Mouse (Mus musculus) lung, adult 18-20 months (tissue): Measurements from ENCODE around the gene Sulf2.

Experiments used
- DNase-seq, 2 experiments: peaks; one replicate each; pipeline ENCODE4 v3.0.0; 2022; ENCODE audit warnings: mixed read lengths in 2 of 2

Gene Sulf2

DNA sequence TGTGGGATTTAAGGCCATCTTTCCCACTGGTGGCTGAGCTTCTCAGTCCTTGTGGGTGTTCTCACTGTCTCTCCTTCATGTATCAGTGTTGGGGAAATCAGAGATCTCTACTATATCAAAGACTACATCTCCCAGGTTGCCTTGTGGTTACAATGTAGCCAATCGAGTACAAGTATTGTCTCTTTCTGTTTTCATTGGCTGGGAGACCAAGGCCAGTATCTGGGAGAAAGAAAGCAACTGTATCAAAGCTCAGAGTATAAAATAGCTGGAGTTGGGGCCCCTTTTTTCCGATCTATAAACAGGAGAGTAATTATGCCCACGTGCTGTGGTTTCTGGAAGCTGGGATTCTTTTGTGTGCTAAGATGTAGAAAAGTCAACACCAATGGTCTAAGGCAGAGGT is 19.7 kb upstream of the Sulf2 start:
- no peak for DNase-seq

DNA sequence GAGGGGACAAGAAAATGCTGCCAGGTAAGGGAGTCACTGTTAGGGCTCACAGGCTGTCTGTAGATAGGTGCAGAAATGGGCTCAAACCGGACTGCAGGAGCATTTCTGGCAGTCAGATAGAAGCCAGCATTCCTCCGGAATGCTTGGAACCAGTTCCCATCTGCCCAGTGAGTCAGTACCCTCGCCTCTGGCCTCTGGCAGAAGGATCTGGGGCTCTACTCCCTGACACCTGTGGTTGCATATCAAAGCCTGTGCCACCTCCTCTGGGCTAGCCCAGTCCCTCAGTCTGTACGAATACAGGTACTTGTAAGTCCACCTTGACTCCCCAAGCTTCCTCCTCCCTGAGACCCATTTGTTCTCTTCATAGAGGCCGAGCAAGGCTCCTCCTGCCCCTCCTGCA is 17.7 kb upstream of the Sulf2 start:
- no peak for DNase-seq

DNA sequence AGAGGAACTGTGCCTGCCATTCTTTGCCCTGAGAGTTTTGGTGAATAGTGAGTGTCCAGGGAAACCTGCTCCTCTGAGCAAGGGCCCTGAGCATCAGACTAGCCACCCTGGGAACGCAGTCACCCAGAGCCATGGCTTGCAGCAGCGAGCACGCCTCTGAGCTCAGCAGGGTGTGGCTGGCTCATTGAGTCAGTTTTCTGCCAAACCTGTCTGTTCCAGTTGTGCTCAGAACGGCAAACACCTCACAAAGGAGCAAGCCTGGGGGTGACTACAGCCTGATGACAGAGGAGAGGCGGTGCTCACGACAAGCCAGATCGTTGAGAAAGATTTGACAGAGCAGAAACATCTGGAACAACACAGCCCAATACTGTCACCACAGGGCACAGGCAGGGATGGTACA is 14.7 kb upstream of the Sulf2 start:
- DNase-seq, result peak; percentile 42 to 68

DNA sequence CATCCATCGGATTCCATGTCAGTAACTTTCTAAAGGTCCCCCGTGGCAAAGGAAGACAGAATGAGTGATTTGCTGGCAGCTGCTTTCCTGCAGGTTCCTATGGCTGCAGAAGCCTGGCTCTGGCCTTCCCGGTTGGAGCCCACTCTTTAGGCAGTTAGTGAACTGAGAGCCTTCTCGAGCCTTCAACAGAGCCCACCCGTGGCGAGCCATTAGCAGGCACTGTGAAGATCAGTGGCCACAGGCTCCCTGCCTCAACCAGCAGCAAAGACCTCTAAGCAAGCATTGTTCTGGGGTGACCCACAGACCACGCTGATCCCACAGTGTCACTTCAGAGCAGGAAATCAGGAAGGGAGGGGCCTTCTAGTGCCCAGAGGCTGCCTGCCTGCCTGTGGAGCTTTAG is 13.4 kb upstream of the Sulf2 start:
- DNase-seq, result no peak

DNA sequence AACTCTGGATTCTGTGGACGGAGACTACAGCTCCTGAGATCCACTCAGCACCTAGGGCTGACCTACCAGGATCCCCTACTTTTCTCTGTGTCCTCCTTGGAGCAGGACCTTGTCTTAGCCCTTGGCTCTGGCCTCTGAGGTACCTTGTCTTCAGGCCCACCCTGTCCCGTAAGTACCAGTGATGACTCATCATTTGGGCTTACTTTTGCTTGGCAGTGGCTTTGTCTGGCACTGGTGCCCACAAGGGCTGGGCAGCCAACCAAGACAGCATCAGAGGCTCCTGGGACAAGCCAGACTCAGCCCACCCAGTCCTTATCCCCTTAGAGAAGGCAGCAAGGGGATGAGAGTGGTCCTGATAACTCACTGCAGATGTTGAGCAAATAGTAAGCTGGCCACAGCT is 11.9 kb upstream of the Sulf2 start:
- no peak for DNase-seq

DNA sequence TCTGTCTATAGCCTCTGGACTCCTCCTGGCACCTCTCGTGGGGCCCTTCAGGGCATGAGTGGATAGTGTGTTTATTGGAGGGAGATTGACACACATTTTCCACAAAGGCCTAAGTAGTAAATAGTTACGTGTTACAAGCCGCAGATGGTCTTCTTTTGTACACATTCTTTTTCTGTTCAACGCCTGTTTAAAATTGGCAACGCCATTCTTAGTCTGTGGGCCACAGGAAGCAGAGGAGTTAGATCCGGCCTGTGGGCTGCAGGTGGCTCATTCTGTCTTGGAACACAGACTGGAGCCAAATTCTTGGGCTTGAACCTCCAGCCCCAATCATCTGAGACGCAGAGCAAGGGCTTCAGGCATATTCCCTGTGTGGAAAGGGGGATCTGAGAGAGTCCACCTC is 9.9 kb upstream of the Sulf2 start:
- DNase-seq, result no peak

DNA sequence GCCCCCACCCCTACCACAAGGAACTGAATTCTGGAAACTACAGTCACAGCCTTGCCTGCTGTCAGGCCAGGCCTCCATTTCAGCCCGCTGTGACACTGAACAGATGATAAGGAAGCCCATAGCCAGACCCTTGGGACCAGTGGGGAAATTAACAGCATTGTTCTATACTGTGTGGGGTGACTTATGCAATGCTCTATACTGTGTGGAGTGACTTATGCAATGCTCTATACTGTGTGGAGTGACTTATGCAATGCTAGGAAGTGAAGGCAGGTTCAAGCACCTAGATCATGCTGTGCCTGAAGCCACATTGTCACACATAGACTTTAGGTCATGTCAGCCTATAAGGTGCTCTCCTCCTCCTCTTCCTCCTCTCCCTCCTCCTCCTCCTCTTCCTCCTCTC is 9.1 kb upstream of the Sulf2 start:
- DNase-seq, result no peak

DNA sequence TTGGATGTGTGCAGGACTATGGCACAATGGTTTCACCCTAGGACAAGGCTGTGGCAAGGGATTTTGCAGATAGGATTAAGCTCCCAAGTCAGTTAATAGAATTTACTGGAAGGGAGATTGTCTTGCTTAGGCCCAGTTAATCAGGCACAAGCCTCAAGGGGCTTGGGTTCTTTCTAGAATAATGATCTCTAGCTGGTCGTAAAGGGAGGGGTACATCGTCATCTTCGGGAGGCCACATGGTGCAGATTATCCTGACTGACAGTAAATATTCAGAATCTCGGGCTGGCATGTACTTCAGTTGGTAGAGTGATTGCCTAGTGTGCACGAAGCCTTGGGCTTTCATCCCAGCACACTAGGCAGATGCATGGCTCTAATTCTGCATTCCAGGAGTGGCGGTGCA is 8.5 kb upstream of the Sulf2 start:
- DNase-seq, result no peak

DNA sequence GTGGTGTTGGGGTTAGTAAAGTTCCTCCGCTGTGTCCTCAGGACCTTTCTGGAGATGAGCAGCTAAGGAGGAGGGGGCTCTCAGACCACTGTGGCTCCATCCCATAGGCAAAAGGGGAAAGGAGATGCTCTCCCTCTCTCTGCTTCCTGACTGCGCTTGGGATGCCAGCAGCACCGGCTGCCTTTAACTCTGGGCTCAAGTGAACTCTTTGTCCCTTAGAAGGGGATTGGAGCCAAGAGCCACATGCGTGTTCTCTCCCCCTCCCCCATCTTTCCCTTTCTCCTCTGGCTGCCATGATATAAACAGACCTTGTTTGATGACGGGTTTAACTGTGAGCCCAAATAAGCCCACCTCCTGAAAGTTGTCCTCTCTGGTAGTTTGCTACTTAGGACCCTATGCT is 7.8 kb upstream of the Sulf2 start:
- DNase-seq, result no peak

DNA sequence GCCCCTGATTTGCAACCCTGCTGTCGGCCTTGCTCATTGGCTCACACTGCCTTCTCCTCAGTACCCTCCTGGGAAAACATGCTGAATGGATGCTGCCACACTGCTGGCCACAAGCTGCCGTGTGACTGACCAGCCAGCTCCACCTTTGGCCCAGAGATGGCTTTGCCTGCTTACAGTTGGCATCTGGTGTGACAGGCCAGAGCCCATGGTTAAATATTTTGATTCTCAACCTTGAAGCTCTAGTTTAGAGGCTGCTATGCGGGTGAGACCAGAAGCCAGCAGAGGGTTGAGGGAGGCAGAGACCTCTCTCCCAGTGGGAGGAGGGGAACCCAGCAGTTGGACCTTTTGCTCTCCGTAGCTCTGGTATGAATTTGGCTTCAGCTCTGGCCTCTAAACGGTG is 6.7 kb upstream of the Sulf2 start:
- no peak for DNase-seq

DNA sequence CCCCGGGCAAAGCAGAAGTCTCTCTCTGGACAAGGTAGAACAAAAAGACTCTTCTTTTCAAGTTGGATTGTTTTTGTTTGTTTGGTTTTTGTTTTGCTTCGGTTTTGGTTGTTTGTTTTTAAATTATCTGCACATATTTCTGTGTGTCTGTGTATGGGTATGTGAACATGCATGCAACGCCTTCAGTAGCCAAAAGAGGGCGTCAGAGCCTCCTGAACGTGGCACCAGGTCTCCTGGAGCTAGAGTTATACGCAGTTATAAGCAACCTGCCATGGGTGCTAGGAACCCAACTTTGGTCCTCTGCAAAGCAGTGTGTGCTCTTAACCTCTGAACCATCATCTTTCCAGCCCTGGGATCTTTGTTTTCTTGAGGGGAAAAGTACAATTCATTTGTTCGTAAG is 3.8 kb upstream of the Sulf2 start:
- DNase-seq, result no peak

DNA sequence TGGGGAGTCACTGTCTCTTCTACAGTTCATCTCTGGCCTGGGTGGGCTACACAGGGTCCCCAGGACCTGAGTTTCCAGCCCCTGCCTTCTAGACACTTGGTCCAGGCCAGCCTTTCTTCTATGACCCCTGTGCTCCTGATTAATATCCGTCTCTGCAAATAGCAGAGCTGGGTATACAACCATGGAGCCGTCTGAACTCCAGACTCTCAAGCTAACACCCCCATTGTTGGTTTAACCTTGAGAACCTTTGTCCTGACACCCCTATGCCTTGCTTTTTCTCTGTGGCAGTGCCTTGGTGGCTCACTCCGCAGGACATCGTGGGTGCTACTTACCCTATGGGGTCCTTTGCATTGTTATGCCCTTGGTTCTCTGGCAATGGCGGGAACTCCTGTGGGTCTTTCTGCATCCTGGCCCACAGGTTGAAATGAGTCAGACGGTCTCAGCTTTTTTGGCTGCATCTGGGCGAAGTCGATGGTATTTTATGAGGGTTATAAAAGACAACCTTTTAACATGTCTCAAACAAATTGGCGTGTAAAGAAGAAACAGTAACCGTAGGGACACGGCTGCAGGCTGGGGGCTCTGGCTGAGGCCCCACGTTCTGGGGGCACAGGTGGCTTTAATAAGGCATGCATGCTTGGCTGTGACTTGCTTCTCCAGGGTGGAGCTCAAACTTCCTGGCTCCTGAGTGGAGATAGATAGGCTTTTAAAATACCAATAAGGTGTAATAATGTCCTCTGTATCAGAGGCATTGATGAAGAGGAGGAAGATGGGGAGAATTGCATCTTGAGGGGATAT is 2.5 kb upstream of the Sulf2 start:
- DNase-seq, result no peak

DNA sequence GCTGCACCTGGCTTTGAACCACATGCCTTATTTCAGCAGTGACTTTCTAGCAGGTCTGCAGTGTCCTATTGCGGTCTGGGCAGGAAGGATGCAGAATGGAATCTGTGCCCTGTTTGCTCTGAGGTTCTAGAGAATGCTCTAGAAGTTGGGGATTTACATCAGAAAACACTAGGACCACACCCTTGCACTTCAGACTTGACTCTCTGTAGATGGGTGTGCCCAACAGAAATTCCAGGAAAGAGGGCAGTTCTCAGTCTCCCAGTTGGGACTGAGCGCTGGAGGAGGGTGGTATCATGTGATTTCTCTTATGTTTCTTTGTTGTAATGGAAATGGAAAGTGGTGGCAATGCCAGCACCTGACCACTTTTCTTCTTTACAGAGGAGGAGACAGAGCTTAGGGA is 1.7 kb upstream of the Sulf2 start:
- no peak for DNase-seq

DNA sequence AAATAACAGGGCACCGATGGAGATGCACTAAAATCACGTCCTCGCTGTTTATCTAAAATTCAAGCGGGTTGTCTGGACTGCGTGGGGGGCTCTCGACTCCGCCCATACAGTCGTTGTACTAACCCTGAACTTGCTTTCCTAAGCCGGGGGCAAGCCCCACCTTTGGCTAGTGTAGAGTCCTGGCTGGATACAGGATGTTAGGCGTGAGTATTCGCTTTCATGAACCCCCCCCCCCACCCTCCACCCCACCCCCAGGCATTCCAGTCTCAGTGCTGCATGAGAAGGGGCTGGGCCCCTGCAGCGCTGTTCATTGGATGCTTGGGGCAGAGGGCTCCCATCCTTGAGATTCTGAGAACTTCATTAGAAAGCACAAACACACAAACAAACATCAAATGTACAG is 659 bp upstream of the Sulf2 start:
- DNase-seq, result no peak

DNA sequence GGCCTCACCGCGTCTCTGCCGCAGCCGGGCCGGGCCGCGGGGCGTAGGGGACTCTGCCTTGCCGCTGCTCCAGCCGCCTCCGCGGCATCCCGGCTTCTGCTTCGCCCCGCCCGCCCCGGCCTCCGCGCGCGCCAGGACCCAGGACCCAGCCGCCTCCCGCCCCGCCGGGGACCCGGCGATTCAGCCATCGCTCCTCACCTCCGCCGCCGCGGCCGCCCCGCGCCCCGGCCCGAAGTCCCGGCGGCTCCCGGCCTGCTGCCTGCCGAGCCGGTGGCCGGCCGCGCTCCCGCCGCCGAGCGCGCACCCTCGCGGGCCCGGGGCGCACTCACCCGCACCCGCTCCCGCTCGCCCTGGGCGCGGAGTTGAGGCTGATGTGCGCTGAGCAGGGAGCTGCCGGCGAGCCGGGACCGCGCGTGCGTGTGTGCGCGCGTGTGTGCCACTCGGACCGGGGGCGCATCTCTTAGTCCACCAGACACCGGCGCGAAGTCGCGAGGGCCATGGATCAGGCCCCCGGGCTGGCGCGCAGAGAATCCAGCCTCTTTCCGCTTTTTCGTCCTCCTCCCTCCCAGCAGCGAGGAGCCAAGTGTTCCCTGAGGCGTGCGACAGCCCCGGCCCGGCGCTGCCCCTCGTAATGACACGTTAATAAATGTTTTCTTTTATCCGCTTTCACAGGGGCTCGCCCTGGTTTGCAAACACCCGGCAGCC is 562 bp downstream of the Sulf2 start:
- DNase-seq, result peak in 1 of 2 experiments; percentile 24

DNA sequence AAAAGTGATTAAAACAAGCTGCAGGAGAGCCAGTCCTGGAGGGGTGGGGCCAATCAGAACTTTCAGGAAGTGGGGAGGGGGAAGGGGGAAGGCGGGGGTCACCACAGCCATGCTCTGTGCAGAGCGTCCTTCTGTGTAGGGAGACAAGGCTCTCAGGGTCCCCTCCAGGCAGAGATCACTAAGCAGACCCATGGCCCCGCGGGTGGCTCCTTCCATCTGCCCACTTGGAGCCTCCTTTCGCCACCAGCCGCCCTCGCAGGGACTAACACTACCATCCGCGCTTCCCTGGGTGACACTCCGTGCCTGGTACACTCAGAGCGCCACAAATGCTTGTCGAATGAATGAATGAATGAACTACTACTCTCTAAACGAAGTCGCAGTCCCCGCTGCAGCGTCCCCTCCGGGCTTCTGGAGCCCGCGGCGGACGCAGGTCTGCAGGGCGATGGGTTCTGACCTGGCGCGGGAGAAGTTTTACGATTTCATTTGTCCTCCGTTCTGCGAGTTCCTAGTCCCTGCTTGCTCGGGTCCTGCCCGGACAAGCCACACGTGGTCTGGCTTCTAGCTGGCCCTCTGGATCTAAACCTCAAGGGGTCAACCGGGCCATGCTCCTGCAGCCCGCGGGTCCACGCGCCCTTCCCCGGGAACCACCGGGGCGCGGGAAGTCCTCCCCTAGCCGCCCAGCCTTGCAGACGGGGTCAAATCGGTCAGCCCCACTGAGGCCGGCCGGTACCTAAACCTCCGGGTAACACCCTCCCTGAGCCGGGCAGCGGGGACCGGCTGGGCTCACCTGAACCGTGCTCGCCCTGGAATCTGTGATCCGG is 1.4 kb downstream of the Sulf2 start:
- no peak for DNase-seq

DNA sequence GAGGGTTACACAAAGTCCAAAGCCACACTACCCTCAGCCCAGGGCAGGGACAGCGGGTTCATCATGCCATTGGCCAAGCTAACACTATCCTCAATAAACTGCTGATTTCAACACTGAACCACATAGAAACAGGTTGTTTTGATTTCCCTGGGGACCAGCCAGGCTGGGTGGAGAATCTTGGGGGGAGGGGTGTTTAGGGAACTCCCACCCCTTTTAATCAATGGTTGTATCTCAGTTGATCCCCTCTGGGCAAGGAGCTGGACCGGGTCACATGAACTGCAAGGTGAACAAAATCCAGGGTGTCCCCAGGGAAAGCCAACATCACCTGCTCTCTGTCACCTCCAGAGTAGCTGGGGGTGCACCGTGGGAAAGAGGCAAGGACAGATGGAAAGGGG is 2.1 kb downstream of the Sulf2 start:
- peak; percentile 48 to 63 for DNase-seq

DNA sequence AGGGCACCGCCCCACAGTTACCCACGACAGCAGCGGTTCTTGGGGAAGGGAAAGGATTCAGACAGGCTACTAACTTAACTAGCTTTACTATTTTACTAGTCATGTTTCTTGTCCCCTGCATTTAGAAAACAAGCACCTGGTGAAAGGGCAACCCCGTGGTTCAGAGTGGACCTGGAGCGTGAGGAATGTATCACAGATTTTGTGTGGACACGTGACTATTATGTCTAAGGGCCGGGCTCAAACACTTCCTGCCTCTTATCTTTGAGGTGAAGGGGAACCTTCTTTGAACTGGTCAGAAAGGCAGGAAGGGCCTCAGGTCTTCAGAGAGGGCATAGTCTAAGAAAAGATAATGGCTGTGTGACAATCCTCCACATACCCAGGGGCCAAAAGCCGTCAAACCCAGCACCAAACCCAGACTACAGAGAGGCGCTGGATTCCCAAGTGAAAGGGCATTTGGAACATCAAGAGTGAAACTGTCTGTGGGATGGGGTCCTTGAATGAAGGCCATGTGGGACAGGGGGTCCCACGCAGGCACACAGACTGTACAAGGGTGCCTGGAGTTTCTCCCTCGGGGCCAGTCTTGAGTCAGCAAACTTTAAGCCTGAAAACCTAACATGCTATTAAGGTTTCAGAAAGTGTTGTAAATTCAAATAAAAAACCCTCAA is 2.6 kb downstream of the Sulf2 start:
- DNase-seq, result peak; percentile 42 to 62

DNA sequence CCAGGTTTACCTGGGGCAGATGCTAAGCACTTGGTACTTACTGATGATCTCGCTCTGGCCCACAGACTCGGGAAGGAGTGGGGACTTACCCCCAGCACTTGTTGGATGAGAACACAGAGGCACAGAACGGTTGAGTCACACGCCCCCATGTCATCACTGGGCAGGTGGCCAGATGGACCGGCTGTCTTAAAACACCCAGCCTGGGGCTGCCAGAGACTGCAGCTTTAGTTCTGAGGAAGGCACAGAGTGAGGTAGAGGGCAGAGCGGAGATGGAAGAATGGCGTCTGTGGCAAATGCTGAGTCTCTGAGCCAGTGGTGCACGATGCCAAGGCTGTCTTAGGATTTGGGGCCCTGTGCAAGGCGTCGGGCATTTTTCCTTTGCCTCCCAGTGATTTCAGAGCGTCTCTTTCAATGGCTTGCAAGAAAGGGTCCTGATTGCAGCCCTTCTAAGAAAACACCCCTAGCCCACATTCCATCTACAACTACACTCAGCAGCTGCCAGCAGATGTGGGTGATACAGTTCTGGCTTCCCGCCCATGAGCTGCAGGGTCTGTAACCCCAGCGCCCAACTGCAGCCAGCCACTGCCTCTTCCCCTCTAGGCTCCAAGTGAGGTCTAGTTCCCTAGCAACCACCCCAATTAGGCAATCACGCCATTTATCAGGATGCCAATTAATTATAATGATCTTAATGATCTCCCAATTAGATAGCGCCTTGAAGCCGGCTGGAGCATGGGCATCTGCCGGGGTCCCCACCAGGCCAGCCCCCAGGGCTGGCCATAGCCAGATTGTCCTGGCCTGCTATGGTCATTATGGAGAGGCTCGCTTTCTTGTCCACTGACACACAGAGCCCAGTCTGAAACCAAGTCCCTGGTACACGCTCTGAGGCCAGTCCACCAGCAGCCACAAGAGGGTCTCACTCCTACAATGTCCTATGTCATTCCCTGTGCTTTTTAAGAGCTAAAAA is 3.7 kb downstream of the Sulf2 start:
- DNase-seq, result peak; percentile 80 to 82

DNA sequence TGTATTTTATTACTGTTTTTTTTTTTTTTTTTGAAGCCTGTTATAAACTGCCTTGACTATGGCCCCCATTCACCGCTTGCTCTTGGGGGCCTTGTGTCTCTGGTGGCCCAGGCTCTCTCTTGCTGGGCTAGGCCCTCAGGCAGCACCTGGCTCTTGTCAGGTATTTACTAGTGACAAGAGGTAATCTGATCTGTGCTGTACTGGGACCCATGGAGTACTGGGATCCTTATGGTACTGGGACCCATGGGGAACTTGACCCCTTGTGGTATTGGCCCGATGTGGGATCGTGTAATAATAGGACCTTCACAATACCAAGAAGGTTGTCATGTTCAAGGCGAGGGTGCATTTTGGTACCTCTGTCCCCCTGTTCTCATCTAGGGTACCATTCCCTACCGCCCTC is 4.9 kb downstream of the Sulf2 start:
- no peak for DNase-seq

DNA sequence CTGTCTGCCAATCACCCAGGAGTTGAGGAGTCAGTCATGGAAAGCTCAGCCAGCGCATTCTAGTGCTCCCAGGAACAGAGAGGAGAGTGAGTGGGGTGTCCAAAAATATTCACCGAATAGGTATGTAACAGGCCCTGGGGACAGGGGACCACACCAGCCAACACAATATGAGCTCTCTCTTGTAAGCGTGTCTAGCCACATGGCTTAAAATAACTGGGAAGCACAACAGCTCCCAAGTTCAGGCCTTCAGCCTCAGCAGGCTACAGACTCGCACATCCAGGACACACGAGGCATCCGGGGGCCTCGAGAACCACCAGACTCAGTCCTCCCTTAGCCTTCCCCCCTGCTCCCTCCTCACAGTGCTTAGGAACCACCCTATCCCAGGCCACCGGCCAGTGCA is 6.0 kb downstream of the Sulf2 start:
- DNase-seq, result no peak
